Mouse (Mus musculus) thymus, postnatal 25 days (tissue): ENCODE data around the gene Mfsd10.
"Not testable (repeated sequence)": the region's sequence is repeated elsewhere in the genome, so short reads cannot be mapped to it uniquely, and the experiment has no call there.

Experiments used
- DNase-seq: peaks from one replicate; pipeline ENCODE4 v3.0.0; 2022

Gene Mfsd10

DNA sequence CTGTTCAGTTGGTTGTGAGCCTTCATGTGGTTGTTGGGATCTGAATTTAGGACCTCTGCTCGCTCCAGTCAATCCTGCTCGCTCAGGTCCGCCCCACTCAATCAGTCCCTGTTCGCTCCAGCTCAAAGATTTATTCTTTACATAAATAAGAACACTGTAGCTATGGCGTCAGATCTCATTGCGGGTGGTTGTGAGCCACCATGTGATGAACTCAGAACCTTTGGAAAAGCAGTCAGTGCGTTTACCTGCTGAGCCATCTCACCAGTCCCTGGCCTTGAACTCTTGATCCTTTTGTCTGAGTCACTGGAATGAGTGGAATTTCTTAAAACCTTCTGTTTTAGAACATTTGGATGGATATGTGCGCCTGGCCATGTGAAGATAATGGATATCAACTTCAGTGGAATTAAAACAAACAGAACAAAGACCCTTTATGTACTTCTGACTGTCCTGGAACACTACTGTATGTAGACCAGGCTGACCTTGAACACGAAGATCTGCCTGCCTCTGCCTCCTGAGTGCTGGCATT is 43.7 kb downstream of the Mfsd10 start:
- no peak for DNase-seq

GRCm38 (mm10) chr5:34592666-34593065 is 44.3 kb downstream of the Mfsd10 start:
- DNase-seq: no peak

GRCm38 (mm10) chr5:34592224-34592623 is 44.8 kb downstream of the Mfsd10 start:
- not testable (repeated sequence) for DNase-seq

DNA sequence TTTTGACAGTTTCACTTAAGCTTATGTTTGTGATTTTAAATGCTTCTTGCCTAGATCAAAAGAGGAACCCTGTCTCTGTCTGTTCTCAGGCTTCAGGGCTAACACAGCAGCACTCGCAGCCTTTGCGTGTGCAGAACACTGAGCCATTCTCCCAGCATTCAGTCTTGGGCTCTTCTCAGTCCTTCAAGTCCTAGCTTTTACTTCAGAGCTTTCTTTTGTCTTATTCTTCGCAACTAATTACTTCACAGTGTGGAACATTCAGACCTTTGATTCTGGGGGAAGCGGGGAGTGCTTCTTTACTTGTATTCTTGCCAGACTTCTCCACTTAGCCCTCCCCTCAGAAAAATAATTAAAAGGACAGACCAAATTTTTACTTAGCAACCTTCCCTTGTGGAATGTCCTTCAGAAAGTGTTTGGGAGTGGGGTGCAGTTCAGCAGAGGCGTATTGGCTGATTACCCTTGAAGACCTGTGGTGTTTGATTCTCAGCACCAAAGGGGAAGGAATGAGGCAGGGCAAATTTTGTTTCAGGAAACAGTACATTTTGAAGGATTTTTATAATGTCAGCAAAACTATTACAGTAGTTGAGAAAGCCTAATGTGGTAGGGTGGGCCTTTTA is 45.5 kb downstream of the Mfsd10 start:
- no peak for DNase-seq

DNA sequence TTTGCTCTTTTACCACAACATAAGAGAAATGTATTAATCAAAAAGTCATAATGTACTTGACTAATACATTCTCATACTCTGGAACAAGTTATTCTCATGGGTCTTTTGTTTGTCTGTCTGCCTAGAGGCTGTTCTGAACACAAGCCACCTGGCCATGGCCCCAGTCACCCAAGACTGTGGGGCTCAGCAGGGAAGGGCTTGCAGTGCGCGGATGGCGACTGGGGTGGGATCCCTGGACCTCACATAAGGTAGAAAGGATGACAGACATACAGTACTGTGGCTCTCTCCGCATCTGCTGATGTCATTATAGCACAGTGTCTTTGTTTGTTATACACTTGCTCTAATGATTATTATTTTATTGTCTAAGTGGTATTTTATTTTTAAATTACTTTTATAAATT is 46.3 kb downstream of the Mfsd10 start:
- DNase-seq: no peak

DNA sequence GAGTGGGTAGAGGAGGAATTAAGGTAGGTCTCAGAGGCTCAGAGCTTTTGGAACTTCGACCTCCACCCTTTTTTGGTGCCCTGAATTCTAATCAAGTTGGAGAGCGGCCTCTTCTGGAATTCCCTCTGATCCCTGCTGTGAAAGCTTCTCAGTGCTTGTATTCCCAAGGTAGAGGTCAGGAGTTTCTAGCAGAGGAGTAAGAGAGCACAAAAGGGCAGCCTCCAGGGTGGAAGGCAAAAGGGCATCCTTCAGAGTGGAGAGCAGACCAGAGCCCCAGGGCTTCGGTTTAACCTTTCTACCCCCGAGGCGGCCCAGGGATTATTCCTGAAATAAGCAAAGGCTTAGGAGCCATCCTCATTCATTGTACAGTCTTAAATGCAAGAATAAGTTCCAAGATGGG is 47.0 kb downstream of the Mfsd10 start:
- no peak for DNase-seq

DNA sequence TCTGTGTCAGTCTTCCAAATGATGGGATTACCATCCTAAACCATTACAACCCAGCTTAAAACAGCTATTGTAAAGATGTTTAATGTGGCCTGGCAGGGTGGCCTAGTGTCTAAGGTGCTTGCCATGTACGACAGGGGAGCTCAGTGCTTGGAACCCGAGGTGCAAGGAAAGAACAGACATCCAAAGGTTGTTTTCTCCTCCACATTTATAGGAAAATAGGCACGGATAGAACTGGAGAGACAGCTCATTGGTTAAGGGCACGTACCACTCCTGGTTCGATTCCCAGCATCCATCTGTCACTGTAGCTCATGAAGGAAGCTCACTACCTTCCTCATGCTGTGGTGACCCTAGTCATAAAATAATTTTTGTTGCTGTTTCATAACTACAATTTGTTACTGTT is 49.1 kb downstream of the Mfsd10 start:
- DNase-seq: no peak

DNA sequence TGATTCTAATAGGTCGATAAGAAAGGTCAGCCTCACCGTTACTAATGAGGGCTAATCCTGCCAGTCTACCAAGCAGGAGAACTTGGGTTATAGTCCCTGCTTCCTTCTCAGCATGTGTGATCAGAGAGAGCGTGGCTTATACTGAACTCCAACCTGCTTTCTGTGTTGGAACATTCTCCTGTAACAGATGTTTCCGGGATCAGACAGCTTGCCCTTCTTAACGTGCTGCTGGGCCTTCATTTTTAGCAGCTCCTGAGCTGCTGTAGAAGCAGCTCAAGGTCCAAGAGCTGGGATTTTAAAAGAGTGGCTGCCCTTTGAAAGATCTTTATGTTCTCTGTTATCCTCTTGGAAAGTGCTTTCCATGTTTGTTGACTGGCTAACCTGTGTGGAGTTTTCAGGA is 51.8 kb downstream of the Mfsd10 start:
- no peak for DNase-seq
